Mouse (Mus musculus): ENCODE measurements around the gene Mob4.

Gene Mob4

DNA sequence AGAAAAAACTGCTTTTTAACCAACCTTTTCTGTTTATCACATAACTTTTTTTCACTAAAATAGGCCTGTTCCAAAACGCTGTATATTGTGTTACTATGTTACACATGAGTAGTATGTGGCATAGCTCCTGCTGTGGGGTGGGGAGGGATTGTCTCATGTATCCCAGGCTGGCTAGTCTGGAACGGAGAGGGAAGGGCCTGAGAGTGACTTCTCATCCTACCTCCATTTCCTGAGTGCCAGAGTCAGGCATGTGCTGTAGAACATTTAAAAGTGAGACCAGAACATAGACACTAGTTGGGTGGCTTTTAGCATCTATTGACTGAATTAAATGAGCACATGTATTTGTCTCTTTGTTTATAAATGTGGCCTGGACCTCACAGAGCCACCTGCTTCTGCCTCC, 2.1 kb downstream of the Mob4 start:
- no peak for DNase-seq

DNA sequence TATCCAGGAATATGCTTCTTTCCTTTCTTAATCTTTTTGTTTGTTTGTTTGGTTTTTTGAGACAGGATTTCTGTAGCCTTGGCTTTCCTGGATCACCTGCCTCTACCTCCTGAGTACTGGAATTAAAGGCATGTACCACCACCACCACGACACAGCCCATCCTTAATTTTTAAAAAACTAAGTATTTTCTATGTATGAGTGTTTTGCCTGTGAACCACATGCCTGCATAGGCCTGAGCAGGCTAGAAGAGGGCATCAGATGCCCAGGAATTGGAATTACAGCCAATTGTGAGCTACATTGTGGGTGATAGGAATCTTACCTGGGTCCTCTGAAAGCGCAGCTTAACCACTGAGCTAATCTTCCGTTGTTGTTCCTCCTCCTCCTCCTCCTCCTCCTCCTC, 3.3 kb downstream of the Mob4 start:
- DNase-seq = no peak

DNA sequence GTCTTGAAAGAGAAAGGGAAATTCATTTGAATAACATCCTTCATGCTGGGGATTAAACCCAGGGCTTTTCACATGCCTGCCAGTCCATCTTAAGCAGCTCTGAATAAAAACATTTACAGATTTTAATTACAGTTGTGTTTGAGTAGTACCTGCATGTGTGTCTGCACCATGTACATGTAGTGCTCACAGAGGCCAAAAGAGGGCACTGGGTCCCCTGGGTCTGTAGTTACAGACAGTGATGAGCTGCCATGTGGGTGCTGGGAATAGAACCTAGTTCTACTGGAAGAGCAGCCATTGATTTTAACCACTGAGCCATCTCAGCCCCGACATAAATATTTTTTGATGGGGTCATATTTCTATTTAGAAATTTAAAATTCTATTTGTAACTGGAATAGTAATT, 4.8 kb downstream of the Mob4 start:
- no peak for DNase-seq

DNA sequence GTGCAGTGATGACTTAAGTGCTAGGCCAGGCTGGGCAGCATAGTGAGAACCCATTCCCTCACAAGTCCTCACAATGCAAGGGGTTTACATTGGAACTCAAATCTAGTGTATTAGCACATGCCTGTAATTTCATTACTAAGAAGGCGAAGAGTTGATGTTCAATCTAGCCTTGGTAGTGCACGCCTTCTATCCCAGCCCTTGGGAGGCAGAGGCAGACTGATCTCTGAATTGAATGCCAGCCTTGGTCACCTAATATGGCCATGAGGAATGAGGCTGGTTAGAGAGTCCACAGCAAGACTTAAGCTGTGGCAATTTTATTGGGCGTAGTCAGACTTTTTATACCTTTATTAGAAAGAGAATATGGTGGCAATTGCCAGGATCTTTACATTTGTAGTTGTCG, 13.3 kb downstream of the Mob4 start:
- no peak for DNase-seq

DNA sequence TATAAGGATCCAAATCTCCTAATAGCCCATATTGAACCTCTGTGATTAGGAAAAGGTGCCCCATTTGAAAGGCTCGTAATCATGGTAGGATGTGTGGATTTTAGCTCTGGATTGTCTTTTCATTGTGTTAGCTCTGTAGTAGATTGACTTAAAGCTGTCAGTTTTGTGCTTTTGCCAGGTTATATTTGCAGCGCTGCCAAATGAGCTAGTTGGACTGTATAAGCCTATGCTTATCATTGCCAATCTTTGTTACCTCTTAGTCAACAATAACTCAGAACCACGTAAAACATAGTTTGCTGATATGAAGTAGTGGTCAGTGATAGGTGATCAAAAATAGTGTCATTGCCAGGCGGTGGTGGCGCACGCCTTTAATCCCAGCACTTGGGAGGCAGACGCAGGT, 14.5 kb downstream of the Mob4 start:
- DNase-seq = peak; percentile 41

DNA sequence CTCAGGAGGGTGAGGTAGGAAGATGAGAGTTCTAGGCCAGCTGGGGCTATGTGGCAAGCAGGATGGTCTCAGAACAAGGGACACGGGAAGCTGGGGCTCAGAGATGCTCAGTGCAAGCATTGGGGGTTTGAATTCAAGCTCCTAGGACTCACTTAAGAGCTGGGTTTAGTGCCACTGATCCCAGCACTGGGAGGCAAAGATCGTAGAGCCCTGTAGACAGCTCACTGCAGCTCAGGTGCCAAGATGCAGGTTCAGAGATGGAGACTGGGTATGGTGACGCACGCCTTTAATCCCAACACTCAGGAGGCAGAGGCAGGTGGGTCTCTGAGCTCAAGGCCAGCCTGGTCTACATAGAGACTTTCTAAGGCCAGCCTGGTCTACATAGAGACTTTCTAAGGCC, 26.3 kb downstream of the Mob4 start:
- DNase-seq = no peak

DNA sequence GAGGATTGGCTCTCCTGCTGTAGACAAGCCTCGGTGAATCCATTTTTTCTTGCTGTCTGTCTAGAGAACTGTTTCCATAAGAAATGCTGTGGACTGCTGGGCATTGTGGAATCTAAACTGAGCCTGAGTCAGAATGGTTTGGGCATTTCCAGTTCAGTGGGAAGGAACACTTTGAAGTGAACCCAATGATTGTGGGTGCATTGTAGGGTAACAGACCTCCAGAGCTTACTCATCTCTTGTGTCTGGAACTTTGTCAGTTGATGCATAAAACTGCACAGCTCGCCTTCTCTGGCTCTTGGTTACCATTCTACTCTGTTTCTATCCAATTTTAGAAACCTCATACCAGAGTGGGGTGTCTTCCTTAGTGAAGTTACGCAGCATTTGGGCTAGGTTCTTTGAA, 27.2 kb downstream of the Mob4 start:
- no peak for DNase-seq

DNA sequence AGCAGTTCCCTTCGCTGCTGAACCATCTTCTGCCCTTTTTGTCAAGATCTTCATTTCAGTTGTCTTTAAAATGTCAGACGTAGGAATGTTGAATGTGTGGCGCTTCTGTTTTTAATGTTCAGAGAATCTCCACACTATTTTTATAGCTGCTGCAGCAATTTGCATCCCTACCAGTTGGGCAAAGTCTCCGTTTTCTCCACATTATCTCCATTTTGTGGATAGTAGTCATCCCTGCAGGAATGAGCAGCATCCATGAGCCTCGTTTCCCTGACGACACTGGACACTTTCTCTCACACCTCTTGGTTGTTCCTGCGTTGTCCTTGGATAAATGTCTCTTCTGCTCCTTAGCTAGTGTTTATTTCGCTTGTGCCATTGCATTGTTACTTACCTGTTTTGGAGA, 27.8 kb downstream of the Mob4 start:
- no peak for DNase-seq

DNA sequence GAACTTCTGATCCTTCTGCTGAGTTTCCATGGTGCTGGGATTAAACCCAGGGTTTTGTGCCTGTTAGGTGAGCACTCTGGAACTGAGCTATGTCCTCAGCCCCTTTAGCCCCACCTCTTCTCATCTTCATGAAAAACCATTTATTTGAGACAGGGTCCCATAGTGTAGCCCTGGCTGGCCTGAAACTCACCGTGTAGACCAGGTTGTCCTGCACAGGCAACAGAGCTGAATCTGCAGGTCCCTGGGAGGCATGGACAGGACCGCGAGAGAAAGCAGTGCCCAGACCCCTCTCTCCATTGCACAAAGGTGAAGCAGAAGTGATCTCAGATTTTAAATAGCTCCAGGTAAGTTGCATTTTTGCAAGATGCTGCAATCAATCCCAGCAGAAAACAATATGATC, 29.2 kb downstream of the Mob4 start:
- DNase-seq = no peak

DNA sequence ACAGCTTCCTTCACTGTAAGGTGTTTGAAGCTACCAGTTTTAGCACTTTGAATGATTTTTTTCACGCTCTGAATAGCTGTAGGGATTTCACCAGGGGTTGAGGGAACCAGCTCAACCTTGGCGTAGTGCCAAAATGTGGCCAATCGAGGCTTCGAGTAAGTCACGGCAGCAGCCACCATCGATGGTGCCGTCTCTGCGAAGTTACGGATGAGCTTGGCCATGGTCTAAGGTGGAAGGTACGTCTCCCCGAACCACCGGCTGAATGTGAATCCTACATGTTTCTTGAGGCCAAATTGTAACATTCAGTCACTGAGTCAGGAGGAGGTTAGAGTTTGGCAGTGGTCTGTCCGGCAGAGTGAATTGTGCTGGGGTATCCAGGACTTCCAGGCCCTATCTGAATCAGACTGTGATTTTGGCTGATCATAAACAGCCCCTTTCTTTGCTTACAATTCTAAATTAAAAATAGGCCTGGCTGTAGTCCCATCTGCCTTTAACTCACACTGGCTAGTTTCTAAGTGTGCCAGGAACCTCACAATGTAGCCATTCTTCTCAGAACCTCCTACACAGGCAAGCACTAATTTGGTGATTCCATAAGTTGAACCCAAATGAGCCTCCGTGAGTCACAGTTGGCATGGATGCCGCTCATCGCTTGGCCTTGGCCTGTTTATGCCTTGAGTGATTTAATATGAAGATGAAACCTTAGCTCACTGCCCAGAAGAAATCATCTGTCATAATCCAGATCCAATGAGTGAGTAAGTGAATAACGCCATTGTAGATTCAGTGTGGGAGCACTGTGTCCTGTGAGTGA, 30.0 kb downstream of the Mob4 start:
- peak; percentile 49 for DNase-seq

DNA sequence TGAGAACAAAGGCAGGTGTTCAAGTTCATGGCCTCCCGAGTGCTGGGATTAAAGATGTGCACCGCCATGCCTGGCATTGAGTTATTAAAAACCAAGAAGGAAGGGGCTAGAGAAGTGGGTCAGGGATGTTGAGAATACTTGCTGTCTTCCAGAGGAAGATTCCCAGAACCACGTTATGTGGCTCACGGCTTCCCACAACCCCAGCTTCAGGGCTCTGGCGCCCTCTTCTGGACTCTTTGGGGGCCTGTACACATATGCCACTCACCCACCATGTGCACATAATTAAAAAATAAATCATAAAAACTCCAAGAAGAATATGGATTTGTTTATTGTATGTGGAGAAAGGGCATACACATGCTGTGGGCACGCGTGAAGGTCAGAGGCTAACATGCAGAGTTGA, 30.9 kb downstream of the Mob4 start:
- no peak for DNase-seq

DNA sequence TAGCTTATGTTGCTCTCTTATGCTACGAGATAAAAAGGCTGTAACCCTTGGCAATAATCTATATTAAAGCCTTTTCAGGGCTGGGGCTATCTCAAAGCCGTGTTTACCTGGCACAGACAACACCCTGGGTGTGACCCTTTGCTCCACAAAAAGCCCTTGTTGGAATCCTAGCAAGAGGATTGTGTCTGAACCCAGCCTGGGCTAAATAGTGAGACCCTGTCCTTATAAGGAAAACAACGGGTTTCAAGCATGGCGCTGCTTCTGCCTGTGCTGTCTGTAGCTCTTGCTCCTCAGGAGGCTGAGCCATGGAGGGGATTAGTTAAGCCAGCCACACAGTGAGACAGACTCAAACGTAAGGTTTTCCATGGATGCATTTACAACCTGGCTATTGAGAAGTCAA, 31.8 kb downstream of the Mob4 start:
- DNase-seq = no peak

DNA sequence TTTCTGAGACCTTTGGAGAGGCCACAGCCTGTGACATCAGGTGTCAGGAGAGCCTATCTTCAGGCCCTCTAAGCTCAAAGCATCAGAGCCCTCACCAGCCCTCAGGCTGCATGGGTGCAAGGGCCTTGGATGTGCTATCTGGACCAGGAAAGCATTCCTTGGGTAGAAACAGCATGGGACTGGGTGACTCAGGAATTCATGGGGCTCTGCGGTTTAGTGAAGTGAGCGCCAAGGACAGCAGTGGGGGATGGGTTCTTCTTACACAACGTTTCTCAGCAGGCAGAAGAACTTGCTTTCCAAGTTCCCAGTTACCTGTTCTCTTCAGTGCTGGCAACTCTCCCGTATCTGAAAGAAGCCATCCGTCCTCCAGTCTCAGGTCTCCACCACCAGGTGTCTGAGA, 33.0 kb downstream of the Mob4 start:
- no peak for DNase-seq

DNA sequence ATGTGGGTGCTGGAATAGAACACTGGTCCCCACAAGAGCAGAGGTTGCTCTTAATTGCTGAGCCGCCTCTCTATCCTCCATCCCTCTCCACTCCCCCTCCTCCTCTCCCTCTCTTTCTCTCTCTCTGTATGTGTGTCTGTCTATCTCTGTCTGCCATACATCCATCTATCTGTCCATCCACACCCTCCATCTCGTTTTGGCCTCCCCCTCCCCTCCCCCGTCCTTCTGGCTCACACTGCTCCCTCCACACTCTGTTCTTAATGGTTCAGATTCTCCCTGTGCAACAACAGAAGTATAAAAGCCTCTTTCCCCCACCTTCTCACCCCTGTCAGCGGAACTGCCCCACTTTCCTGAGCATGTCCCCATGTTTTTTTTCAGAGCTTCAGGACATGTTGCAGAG, 36.5 kb downstream of the Mob4 start:
- DNase-seq = no peak

DNA sequence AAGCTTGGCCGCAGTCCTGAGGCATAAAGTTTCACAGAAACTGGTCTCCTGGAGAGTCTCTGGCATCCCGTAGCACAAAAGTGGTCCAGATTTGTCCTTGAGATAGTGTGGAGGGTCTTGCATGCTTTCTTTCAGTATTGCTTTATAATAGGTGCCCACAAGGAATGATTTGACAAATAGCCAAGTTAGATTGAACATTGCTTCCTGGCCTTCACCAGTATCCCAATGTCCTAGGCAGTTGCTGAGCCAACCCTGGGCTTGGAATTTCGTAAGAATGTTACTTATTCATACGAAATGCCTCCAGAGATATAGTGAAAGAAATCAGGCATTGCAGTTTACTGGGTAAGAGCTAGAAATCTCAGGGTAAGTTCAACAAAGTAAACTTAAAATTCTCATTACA, 37.6 kb downstream of the Mob4 start:
- no peak for DNase-seq

DNA sequence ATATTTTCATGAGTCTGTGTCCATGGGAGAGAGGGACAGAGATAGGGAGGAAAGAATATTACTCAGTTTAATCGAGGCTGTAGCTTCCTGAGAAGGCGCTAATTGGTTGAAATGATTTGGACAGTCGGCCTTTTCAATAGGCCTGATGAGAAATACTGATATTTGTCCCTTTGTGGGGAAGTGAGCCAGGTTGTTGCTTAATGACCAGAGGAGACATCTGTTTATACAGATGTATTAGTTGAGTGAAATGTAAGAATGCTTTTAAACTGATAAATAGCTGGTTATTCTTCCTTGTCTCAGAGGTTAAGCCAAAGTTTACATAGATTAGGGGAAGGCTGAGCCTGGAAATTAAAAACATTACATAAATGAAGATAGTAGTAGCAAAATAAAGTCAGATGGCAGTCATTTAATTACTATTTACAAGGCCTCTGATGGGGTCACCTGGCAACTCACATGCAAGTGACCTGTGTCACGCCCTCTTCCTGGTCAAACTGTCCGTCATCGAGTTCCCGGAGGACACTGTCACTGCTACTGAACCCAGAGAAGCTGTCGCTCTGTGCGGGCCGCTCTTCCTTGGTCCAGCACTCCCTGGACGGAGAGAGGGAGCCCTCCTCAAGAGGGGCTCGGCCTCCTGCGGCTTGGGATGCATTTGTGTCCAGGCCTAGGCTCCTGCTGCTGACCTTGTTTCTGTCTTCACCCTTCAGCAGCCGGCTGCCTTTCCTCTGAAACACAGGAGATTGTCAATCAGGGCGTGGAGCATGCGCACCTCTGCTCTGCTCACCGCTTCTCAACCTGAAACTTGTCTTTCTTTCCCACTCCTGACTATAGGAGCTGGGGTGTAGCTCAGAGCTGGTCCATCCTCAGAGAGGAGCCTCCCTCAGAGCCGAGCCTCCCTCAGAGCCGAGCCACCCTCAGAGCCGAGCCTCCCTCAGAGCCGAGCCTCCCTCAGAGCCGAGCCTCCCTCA, 40.6 kb downstream of the Mob4 start:
- DNase-seq = no peak

DNA sequence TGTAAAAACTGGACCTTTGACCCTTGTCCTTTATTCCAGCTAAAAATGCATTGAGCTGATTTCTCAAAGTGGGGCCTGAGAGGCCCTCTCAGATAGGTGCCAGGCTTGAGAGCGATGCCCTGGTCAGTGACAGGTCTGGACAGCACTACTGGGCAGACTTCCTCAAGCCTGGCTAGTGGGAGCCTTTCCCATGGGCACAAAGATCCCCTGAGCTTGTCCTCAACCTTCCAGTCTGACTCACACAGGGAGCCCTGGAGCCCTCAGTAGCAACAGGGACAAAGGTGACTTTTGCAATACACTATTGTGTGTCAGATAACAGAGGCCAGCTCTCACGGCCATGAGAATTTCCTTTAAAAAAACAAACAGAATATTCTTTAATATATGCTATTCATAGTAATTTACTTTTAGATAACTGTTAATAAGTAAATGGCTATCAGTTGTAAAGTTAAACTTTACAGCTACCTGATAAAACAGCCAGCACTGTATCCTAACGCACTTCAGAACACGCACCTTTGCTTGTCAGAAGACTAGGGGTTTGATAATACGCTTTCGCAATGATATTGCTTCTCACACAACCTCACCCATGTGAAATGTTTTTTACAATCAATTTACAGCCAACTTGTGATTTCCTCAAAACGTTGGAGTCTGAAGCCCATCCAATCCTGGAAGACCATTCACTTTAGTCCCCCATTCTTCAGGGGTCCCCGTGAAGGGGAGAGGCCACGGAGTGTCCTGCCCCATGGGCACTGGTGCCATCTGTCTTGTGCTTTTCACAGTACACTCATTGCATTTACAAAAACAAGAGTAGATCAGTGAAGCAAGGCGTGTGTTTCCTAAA, 42.9 kb downstream of the Mob4 start:
- no peak for DNase-seq

DNA sequence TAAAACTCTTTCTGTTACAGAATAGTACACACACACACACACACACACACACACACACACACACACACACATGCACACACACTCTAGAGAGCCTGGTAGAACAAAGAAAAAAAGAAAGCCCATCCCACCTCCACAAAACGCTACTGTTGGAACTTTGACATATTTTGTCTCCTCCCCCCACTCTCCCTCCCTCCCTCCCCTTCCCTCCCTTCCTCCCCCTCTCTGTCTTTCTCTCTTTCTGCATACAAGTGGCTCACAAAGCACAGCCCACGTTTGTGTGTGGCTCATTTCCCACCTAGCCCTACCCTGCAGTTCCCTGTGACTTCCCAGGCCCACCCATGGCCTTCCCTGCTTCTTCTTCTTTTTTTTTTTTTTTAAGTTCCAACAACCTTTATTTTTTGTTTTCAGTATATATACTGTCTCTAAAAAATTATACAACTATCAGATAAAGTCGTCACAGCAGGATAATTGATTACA, 43.6 kb downstream of the Mob4 start:
- DNase-seq = no peak

DNA sequence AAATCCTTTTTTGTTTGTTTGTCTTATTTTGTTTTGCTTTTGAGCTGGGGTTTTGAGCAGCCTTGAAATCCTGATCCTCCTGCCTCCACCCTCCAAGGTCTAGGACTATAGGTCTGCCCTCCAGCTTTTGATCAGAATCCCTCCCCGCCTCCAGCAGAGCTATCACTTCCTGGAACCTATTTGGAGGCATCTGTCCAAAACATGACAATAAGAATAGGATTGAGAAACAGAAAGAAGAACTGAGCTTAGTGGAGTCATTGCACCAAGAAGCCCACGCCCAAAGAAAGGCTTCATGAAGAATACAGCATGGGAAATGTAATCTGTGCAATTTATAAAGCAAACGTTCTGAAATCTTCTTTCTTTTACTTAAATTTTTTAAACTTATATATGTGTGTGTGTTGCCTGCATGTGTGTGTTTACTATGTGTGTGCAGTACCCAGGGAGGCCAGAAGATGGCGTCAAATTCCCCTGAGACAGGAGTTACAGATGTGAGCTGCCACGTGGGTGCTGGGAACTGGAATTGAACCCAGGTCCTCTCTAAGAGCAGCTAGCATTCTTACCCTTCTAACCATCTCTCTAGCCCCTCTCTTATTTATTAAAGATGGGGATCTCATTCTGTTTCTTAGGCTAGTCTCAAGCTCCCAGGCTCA, 49.0 kb downstream of the Mob4 start:
- no peak for DNase-seq

DNA sequence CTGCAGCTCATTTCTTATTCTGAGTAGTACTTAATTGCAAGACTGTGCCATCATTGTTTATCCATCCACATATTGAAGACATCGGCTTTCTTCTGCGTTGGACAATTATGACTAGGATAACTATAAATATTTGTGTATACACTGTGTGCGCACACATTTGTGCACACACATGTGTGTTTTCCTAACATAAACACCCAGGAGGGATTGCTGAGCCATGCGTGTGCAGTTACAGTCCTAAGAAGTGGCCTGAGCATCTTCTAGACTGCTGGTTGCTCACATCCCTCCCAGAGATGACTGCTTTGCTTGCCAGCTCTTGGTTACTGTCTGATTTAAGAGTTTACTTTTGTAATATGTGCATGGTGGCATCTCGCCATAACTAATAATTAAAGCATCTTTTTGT, 51.4 kb downstream of the Mob4 start:
- no peak for DNase-seq

DNA sequence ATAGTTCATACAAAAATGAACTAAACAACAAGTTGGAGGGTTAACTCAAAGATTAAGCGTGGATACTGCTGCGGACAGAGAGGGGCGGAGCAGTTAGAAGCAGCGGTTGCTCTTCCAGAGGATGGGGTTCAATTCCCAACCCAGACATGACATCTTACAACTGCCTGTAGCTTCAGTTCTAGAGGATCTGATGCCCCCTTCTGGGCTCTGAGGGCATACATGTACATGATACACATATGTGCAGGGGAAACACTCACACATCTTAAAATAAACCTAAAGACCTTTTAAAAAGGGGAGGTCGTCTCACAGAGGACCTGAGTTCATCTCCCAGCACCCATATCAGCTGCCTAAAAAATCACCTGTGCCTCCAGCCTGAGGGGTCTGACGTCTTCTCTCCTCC, 54.7 kb downstream of the Mob4 start:
- no peak for DNase-seq

DNA sequence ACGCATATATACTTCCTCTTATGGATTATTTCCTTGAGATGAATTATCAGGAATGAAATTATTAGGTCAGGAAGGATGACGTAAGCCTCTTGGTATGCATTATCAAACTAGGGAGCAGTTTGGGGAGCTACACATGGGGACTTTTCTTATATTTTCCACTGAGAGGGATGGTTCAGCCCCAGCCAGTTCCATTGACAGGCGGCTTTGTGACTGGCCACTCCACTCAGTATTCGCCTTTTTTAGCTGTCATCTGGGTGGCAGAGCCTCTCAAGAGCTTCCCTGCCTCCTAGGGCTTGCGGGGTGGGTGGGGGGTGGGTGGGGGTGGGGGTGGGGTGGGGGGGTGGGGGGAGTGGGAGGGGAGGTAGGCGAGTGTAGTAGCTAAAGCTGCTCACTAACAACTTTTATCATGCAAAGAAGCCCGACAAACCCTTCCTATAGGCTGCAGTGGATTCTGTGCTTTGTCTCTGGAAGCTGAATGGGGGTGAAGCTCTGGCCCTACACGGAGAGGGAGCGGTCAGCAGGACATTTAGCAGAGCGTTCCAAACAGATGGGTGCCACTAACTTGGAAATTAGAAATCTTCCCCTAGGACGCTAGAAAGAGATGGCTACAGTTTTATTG, 55.7 kb downstream of the Mob4 start:
- no peak for DNase-seq
